8 mouse cellular contexts compared by ENCODE assay signal in genomic region chr15:81584466-81584865, GRCm38 (mm10). TPM values are rescaled to one million over a fixed set of nuclear protein-coding genes. Genes with fewer than 3 reads are reported as not detected.
DNase-seq lines count a peak whose midpoint lies in the region; ATAC-seq and TF ChIP-seq lines count a peak whose summit lies in the region.

No protein-coding gene starts in this region.

- TF ChIP-seq RAD21 in CH12.LX (IDR thresholded peaks at IDR 0.05; ENCODE audit: low read depth, low read length), result no peak

- in situ Hi-C loops in CH12.LX (cut with MboI; ENCODE audit: low pct_ligation_motif_present, low pct_unique_long_range_greater_than_20kb, low sequenced_read_pairs), result loop anchor here (10.0 kb wide), 1 partner anchor 100 kb away; no protein-coding TSS in a partner anchor

- peaks cover 8% of the 10 kb centered on the region; the same call in 1 of the 2 replicates for H3K4me1 ChIP-seq in heart, embryonic 11.5 days (ENCODE audit: control insufficient read depth, insufficient read depth, low read length)
- H3K4me1 ChIP-seq in CH12.LX (ENCODE audit: control insufficient read depth in 1 of 2, insufficient read depth in 2 of 2), result peaks cover 0 to 24% of the 10 kb centered on the region in 2 experiments; a peak in 2 of 4 replicates
- peaks cover 26% of the 10 kb centered on the region for H3K4me1 ChIP-seq in forebrain, embryonic 13.5 days
- H3K4me1 ChIP-seq in liver, embryonic 14.5 days (replicated peaks; ENCODE audit: control insufficient read depth in 2 of 2, insufficient read depth in 2 of 2, low read length in 1 of 2), result peaks cover 6% of the 10 kb centered on the region in 2 experiments

- 19% methylated on average over 3 of the region's 3 CpGs for WGBS in heart, embryonic 11.5 days (ENCODE audit: insufficient replicate concordance)
- 12% methylated on average over 3 of the region's 3 CpGs for WGBS in forebrain, embryonic 13.5 days
- whole genome bisulfite sequencing in liver, embryonic 14.5 days (ENCODE audit: insufficient replicate concordance), result 6% methylated on average over 3 of the region's 3 CpGs

- TF ChIP-seq POLR2A in CH12.LX (IDR thresholded peaks at IDR 0.05; ENCODE audit: low read depth, low read length), result no peak

- no peak for TF ChIP-seq CTCF in CH12.LX (conservative IDR thresholded peaks at IDR 0.05 in 1 of 2, IDR thresholded peaks at IDR 0.05 in 1 of 2; ENCODE audit: low read depth in 2 of 2, low read length in 2 of 2)
- no peak for TF ChIP-seq CTCF in liver, embryonic 14.5 days (IDR thresholded peaks at IDR 0.05; ENCODE audit: low read depth)

- no peak for ATAC-seq in heart, embryonic 11.5 days (replicated peaks; ENCODE audit: insufficient number of reproducible peaks, low FRiP score, low TSS enrichment)
- ATAC-seq in forebrain, embryonic 13.5 days, result no peak
- no peak for ATAC-seq in liver, embryonic 14.5 days (ENCODE audit: insufficient read depth)
- ATAC-seq in cerebellum, adult (ENCODE audit: insufficient number of reproducible peaks, low FRiP score, low TSS enrichment), result no peak

- peaks cover 27% of the 10 kb centered on the region for H3K79me2 ChIP-seq in CH12.LX (replicated peaks; ENCODE audit: control insufficient read depth, extremely low read depth, insufficient read depth, poor library complexity, severe bottlenecking)

- peak overlapping the region; percentile 81 for H3K27ac ChIP-seq in heart, embryonic 11.5 days (ENCODE audit: low read depth, low read length)
- H3K27ac ChIP-seq in CH12.LX (ENCODE audit: insufficient read depth, low read depth), result no peak overlapping the region
- H3K27ac ChIP-seq in forebrain, embryonic 13.5 days, result peak overlapping the region; percentile 70; the same call in 1 of the 2 replicates
- H3K27ac ChIP-seq in liver, embryonic 14.5 days, result peak overlapping the region; percentile 64

- peak overlapping the region; percentile 80 for H3K4me3 ChIP-seq in heart, embryonic 11.5 days (ENCODE audit: low read depth, low read length)
- H3K4me3 ChIP-seq in CH12.LX (replicated peaks in 1 of 3; ENCODE audit: low read depth in 2 of 3, low read length in 2 of 3, poor library complexity in 1 of 3), result peak overlapping the region; percentile 51 to 76 (median 62)
- H3K4me3 ChIP-seq in forebrain, embryonic 13.5 days, result peak overlapping the region; percentile 97
- peak overlapping the region; percentile 81 to 87 for H3K4me3 ChIP-seq in liver, embryonic 14.5 days (ENCODE audit: insufficient read depth in 1 of 2, low read depth in 2 of 2, low read length in 2 of 2)

- H3K9ac ChIP-seq in heart, embryonic 11.5 days (ENCODE audit: low read depth, low read length), result peak overlapping the region; percentile 80
- H3K9ac ChIP-seq in CH12.LX (ENCODE audit: insufficient read depth, low read depth), result peak overlapping the region; percentile 59
- H3K9ac ChIP-seq in forebrain, embryonic 13.5 days, result peak overlapping the region; percentile 73
- peak overlapping the region; percentile 78 for H3K9ac ChIP-seq in liver, embryonic 14.5 days (replicated peaks)

- dilution Hi-C loops in CH12.LX (cut with MboI; ENCODE audit: extremely low pct_ligation_motif_present, extremely low pct_unique_long_range_greater_than_20kb, low sequenced_read_pairs), result no loop called here

- no peaks in the 10 kb centered on the region for H3K36me3 ChIP-seq in heart, embryonic 11.5 days (ENCODE audit: control insufficient read depth, insufficient read depth, low read length)
- peaks cover 0 to 2% of the 10 kb centered on the region in 2 experiments for H3K36me3 ChIP-seq in CH12.LX (replicated peaks in 1 of 2; ENCODE audit: control insufficient read depth in 1 of 2, insufficient read depth in 1 of 2, low read length in 1 of 2)
- H3K36me3 ChIP-seq in forebrain, embryonic 13.5 days (ENCODE audit: poor library complexity, severe bottlenecking), result peaks cover 5% of the 10 kb centered on the region
- H3K36me3 ChIP-seq in liver, embryonic 14.5 days (replicated peaks; ENCODE audit: control insufficient read depth, insufficient read depth, low read depth), result peaks cover 6% of the 10 kb centered on the region

- H3K9me3 ChIP-seq in heart, embryonic 11.5 days (replicated peaks; ENCODE audit: control insufficient read depth, low read length), result no peaks in the 10 kb centered on the region
- H3K9me3 ChIP-seq in CH12.LX (replicated peaks; ENCODE audit: low read length), result no peaks in the 10 kb centered on the region
- H3K9me3 ChIP-seq in forebrain, embryonic 13.5 days (replicated peaks), result no peaks in the 10 kb centered on the region
- H3K9me3 ChIP-seq in liver, embryonic 14.5 days (ENCODE audit: control insufficient read depth, low read length), result no peaks in the 10 kb centered on the region

- DNase-seq in heart, postnatal 4 days, result no peak
- DNase-seq in CH12.LX (ENCODE audit: extremely low read depth), result no peak
- DNase-seq in liver, embryonic 14.5 days (ENCODE audit: low read depth in 3 of 3, low spot score in 3 of 3), result no peak
- no peak for DNase-seq in left cerebral cortex, adult 8-10 months (ENCODE audit: low spot score in 2 of 2)
- no peak for DNase-seq in layer of hippocampus, adult 18-20 months (ENCODE audit: low spot score in 2 of 2)

- TF ChIP-seq EP300 in CH12.LX (IDR thresholded peaks at IDR 0.05; ENCODE audit: low read length), result no peak
- no peak for TF ChIP-seq EP300 in liver, embryonic 14.5 days (IDR thresholded peaks at IDR 0.05; ENCODE audit: low read depth)

- no peaks in the 10 kb centered on the region for H3K27me3 ChIP-seq in heart, embryonic 11.5 days (ENCODE audit: control insufficient read depth, insufficient read depth, low read length)
- H3K27me3 ChIP-seq in CH12.LX (replicated peaks), result no peaks in the 10 kb centered on the region
- H3K27me3 ChIP-seq in forebrain, embryonic 13.5 days, result no peaks in the 10 kb centered on the region
- H3K27me3 ChIP-seq in liver, embryonic 14.5 days (ENCODE audit: control insufficient read depth, insufficient read depth, low read length), result no peaks in the 10 kb centered on the region

- H3K4me2 ChIP-seq in heart, embryonic 11.5 days, result peak overlapping the region; percentile 71
- H3K4me2 ChIP-seq in CH12.LX (ENCODE audit: insufficient read depth, low read depth, poor library complexity, severe bottlenecking), result peak overlapping the region; percentile 90
- peak overlapping the region; percentile 61 for H3K4me2 ChIP-seq in forebrain, embryonic 13.5 days
- H3K4me2 ChIP-seq in liver, embryonic 14.5 days (ENCODE audit: low read depth), result peak overlapping the region; percentile 71

TF ChIP-seq in CH12.LX, 34 proteins besides CTCF, POLR2A, EP300 and RAD21:
- TF ChIP-seq BHLHE40 (IDR thresholded peaks at IDR 0.05; ENCODE audit: low read depth, low read length) (peak; percentile 37; the same call in 1 of the 2 replicates), MAZ (IDR thresholded peaks at IDR 0.05; ENCODE audit: low read depth, low read length) (no peak), JUN (IDR thresholded peaks at IDR 0.05; ENCODE audit: insufficient read depth, low read depth, low read length) (no peak), UBTF (IDR thresholded peaks at IDR 0.05; ENCODE audit: low read depth, low read length) (no peak), ZNF384 (IDR thresholded peaks at IDR 0.05; ENCODE audit: low read depth, low read length) (no peak), ZC3H11A (IDR thresholded peaks at IDR 0.05; ENCODE audit: low read depth, low read length) (no peak), GABPA (IDR thresholded peaks at IDR 0.05; ENCODE audit: insufficient replicate concordance, low read depth, low read length) (no peak), HCFC1 (IDR thresholded peaks at IDR 0.05; ENCODE audit: low read depth, low read length) (no peak), IRF4 (IDR thresholded peaks at IDR 0.05; ENCODE audit: low read depth, low read length) (no peak), MAX (IDR thresholded peaks at IDR 0.05; ENCODE audit: low read length) (0 out of 2 replicates have a peak, but pooled peaks have one; percentile 47), USF1 (IDR thresholded peaks at IDR 0.05; ENCODE audit: low read depth, low read length) (peak; percentile 29)

RNA-seq across cellular contexts. Expression of gene Ep300, which starts 0.7 kb away (rescaled TPM):
- 21.4 and 26.9 TPM in 2 replicates for polyA plus RNA-seq in heart, embryonic 11.5 days (2014; fragmentation: Nextera tagmentation; extraction: Ambion mirVana)
- total RNA-seq in heart, postnatal 4 days (2021), result 10 to 100 TPM; 41.8 to 47.7 TPM
- total RNA-seq in CH12.LX (2012; rRNA removed) (16.4 and 17.4 TPM in 2 replicates), CH12.LX (2014; rRNA removed) (4.7 and 5.9 TPM in 2 replicates)
- polyA plus RNA-seq in CH12.LX (2012; ENCODE audit: insufficient read length, low read depth), result 23.1 and 33.2 TPM in 2 replicates
- polyA plus RNA-seq in forebrain, embryonic 13.5 days (2015; fragmentation: Nextera tagmentation; extraction: Ambion mirVana), result 19.9 and 20.7 TPM in 2 replicates
- 11.0 and 13.4 TPM in 2 replicates for polyA plus RNA-seq in liver, embryonic 14.5 days (2012; rRNA removed)
- polyA plus RNA-seq in liver, embryonic 14.5 days (2014; fragmentation: Nextera tagmentation; extraction: Ambion mirVana), result 6.1 and 7.5 TPM in 2 replicates
- total RNA-seq in left cerebral cortex, adult 8-10 months (2022), result 10 to 100 TPM; 59.1 to 78.3 (median 67.4) TPM
- 10 to 100 TPM; 66.0 to 70.6 TPM for total RNA-seq in layer of hippocampus, adult 18-20 months (2021)
